Mouse (Mus musculus): ENCODE measurements around the gene Prkcb. TPM values are rescaled to one million over a fixed set of nuclear protein-coding genes. Genes with fewer than 3 reads are reported as not detected.
A peak's percentile ranks its signal among the peaks of the same experiment; 100 is the strongest.

The Prkcb gene
- polyA plus RNA-seq, 1 experiment from 2014 or later, result 111 TPM

DNA sequence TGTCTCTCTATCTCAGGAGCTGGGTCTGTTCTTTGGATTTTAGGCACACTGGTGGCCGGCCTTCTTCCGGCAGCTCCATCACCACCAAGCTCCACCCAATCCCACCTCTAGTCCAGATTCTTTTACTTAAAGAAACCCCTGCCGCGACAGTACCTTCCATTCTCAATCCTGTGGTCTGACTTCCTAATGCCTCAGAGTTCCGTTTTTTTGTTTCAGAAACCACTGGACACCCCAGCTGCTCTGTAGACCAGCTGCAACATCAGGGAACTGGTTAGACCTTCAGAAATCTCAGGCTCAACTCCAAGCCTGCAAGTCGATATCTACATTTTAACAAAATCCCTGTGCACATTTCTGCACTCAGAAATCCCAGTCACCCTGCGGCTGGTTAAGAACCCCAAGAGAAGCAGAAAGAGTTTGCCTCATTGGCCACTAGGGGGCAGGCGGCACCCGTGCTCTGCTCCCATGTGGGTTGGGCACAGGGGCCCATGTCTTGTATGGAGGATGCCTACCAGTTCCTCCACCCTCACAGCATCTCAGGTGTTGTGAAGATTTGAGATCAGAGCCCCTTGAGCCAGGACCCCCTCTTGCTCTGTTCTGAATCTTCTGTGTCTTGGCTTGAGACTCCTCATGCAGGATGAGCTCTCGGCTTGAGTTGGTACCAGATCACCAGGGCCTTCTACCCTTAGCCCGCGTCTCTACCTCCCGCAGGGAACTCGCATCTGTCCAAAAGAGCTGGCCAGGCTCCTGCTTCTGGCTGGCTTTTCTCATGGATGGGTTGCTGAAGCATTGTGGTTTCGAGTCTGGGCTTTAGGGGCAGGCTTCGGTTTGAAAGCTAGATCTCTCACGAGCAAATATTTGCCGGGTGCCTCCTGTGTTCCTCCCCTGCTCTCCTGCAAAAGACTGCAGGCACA is 182.1 kb downstream of the Prkcb start:
- H3K27me3 ChIP-seq (ENCODE audit: control insufficient read depth, insufficient read depth, low read length), result no peaks in the 10 kb centered on the region
- peaks cover 8% of the 10 kb centered on the region for H3K9me3 ChIP-seq (ENCODE audit: control insufficient read depth, low read length)
- no peak overlapping the region for H3K27ac ChIP-seq (replicated peaks; ENCODE audit: low read depth, low read length)
- H3K4me1 ChIP-seq (ENCODE audit: control insufficient read depth, insufficient read depth, low read length), result no peaks in the 10 kb centered on the region
- H3K4me2 ChIP-seq (ENCODE audit: low read length), result no peak overlapping the region
- no peaks in the 10 kb centered on the region for H3K36me3 ChIP-seq (ENCODE audit: control insufficient read depth, insufficient read depth, low read length)
- DNase-seq (peak; percentile 89), ATAC-seq (ENCODE audit: low FRiP score, low TSS enrichment) (no peak; the same call in 1 of the 2 replicates)
- H3K9ac ChIP-seq (replicated peaks; ENCODE audit: low read length), result no peak overlapping the region
- WGBS, result 51% methylated on average over 18 of the region's 18 CpGs
- H3K4me3 ChIP-seq (replicated peaks; ENCODE audit: low read depth, low read length), result no peak overlapping the region

- ATAC-seq (ENCODE audit: low FRiP score, low TSS enrichment) (no peak), DNase-seq (no peak)
- Histone ChIP-seq H3K36me3 (ENCODE audit: control insufficient read depth, insufficient read depth, low read length) (no peaks in the 10 kb centered on the region), H3K4me2 (ENCODE audit: low read length) (no peak overlapping the region), H3K27ac (replicated peaks; ENCODE audit: low read depth, low read length) (no peak overlapping the region), H3K27me3 (ENCODE audit: control insufficient read depth, insufficient read depth, low read length) (no peaks in the 10 kb centered on the region), H3K4me1 (ENCODE audit: control insufficient read depth, insufficient read depth, low read length) (peaks cover 8% of the 10 kb centered on the region), H3K4me3 (replicated peaks; ENCODE audit: low read depth, low read length) (no peak overlapping the region), H3K9me3 (ENCODE audit: control insufficient read depth, low read length) (peaks cover 8% of the 10 kb centered on the region), H3K9ac (replicated peaks; ENCODE audit: low read length) (no peak overlapping the region)
- 77% methylated on average over 5 of the region's 5 CpGs for WGBS
Observed at GRCm38 (mm10) chr7:122472223-122472622, 183.7 kb downstream of the Prkcb start.

GRCm38 (mm10) chr7:122475038-122475437 is 186.5 kb downstream of the Prkcb start:
- Histone ChIP-seq H3K9ac (replicated peaks; ENCODE audit: low read length) (no peak overlapping the region), H3K36me3 (ENCODE audit: control insufficient read depth, insufficient read depth, low read length) (no peaks in the 10 kb centered on the region), H3K4me1 (ENCODE audit: control insufficient read depth, insufficient read depth, low read length) (peaks cover 26% of the 10 kb centered on the region), H3K9me3 (ENCODE audit: control insufficient read depth, low read length) (peaks cover 8% of the 10 kb centered on the region), H3K27ac (replicated peaks; ENCODE audit: low read depth, low read length) (no peak overlapping the region), H3K27me3 (ENCODE audit: control insufficient read depth, insufficient read depth, low read length) (no peaks in the 10 kb centered on the region), H3K4me3 (replicated peaks; ENCODE audit: low read depth, low read length) (no peak overlapping the region), H3K4me2 (ENCODE audit: low read length) (no peak overlapping the region)
- no peak for DNase-seq
- ATAC-seq (ENCODE audit: low FRiP score, low TSS enrichment), result no peak

- 74% methylated on average over 6 of the region's 6 CpGs for WGBS
- Histone ChIP-seq H3K4me1 (ENCODE audit: control insufficient read depth, insufficient read depth, low read length) (peaks cover 26% of the 10 kb centered on the region), H3K27ac (replicated peaks; ENCODE audit: low read depth, low read length) (peak overlapping the region; percentile 87), H3K27me3 (ENCODE audit: control insufficient read depth, insufficient read depth, low read length) (no peaks in the 10 kb centered on the region), H3K4me2 (ENCODE audit: low read length) (no peak overlapping the region), H3K4me3 (replicated peaks; ENCODE audit: low read depth, low read length) (no peak overlapping the region), H3K9ac (replicated peaks; ENCODE audit: low read length) (no peak overlapping the region), H3K9me3 (ENCODE audit: control insufficient read depth, low read length) (peaks cover 8% of the 10 kb centered on the region), H3K36me3 (ENCODE audit: control insufficient read depth, insufficient read depth, low read length) (no peaks in the 10 kb centered on the region)
- ATAC-seq (ENCODE audit: low FRiP score, low TSS enrichment), result no peak
- no peak for DNase-seq
Observed at GRCm38 (mm10) chr7:122476697-122477096, 188.1 kb downstream of the Prkcb start.

GRCm38 (mm10) chr7:122477118-122477517 is 188.6 kb downstream of the Prkcb start:
- Histone ChIP-seq H3K4me3 (replicated peaks; ENCODE audit: low read depth, low read length) (no peak overlapping the region), H3K36me3 (ENCODE audit: control insufficient read depth, insufficient read depth, low read length) (no peaks in the 10 kb centered on the region), H3K27ac (replicated peaks; ENCODE audit: low read depth, low read length) (peak overlapping the region; percentile 87), H3K9ac (replicated peaks; ENCODE audit: low read length) (no peak overlapping the region; the same call in 1 of the 2 replicates), H3K27me3 (ENCODE audit: control insufficient read depth, insufficient read depth, low read length) (no peaks in the 10 kb centered on the region), H3K9me3 (ENCODE audit: control insufficient read depth, low read length) (peaks cover 8% of the 10 kb centered on the region), H3K4me1 (ENCODE audit: control insufficient read depth, insufficient read depth, low read length) (peaks cover 26% of the 10 kb centered on the region), H3K4me2 (ENCODE audit: low read length) (peak overlapping the region; percentile 39)
- DNase-seq (peak; percentile 57), ATAC-seq (ENCODE audit: low FRiP score, low TSS enrichment) (0 out of 2 replicates have a peak, but pooled peaks have one; percentile 32)
- WGBS, result 34% methylated on average over 7 of the region's 7 CpGs

DNA sequence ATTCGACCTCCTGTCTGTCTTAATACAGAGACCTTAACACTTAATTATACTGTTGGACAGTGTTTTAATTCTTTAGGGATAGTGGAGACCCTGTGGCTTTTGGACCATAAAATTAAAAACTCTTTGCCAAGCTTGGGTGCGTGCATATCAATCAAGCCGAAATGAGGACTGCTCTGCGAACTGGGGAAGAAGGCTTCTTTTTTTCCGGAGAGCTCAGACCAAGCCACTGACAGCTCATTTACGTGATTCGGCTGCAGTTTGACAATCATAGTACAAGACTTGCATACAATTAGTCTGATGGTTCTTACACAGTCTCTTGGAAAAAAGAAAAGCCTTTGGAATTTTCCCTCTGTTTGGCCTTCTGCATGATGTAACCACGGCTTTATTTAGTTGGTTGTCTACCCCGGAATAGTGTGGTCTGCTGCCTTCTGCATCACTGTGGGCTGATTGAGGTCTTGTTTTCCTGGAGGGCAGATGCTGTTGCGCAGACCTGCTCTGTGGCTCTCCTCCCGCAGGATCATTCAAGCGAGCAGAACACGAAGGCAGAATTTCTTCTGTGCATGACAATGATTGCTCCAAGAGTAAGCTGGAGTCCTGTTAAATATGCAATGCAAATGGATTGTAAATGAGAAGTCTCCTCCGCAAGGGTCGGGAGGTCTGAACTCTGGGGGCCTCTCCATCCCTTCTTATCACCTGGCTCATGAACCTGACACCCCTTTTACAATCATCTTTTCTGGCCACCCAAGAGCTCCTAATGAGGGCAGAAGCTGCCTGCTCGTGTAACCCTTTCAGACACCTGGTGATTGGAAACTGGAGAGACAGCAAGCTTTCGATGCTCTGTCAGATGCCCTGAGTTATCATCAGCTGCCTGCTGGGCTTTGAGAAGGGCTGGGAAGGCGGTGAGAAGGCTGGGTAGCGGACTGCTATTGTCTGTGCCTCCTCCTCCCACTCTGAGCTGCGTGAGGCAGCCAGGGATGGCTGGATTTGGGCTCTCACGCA is 189.3 kb downstream of the Prkcb start:
- H3K4me3 ChIP-seq (replicated peaks; ENCODE audit: low read depth, low read length), result no peak overlapping the region
- 3% methylated on average over 21 of the region's 21 CpGs for WGBS
- H3K9ac ChIP-seq (replicated peaks; ENCODE audit: low read length), result peak overlapping the region; percentile 34; the same call in 1 of the 2 replicates

DNA sequence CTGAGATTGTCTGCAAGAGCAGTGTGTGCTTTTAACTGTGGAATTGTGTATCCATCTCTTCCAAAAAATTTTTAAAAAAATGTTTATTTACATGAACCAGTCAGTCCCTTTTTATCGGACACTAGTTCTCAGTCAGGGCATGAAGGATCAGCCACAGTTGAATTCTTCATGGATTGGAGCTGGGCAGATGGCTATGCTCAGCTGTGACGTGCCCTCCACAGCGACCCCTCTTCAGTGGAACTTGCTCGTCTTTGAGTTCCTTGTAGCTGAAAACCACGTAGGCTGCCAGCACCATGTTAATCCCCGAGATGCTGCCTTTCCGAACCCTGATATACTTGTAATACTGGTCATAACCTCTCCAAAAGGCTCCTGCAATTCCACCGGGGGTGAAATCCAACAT is 195.4 kb downstream of the Prkcb start:
- H3K4me3 ChIP-seq (replicated peaks; ENCODE audit: low read depth, low read length), result no peak overlapping the region
- H3K9me3 ChIP-seq (ENCODE audit: control insufficient read depth, low read length), result no peaks in the 10 kb centered on the region
- no peaks in the 10 kb centered on the region for H3K36me3 ChIP-seq (ENCODE audit: control insufficient read depth, insufficient read depth, low read length)
- no peak for DNase-seq
- ATAC-seq (ENCODE audit: low FRiP score, low TSS enrichment), result no peak
- no peaks in the 10 kb centered on the region for H3K27me3 ChIP-seq (ENCODE audit: control insufficient read depth, insufficient read depth, low read length)
- no peak overlapping the region for H3K4me2 ChIP-seq (ENCODE audit: low read length)
- H3K27ac ChIP-seq (replicated peaks; ENCODE audit: low read depth, low read length), result no peak overlapping the region
- 61% methylated on average over 8 of the region's 8 CpGs for WGBS
- no peak overlapping the region for H3K9ac ChIP-seq (replicated peaks; ENCODE audit: low read length)
- peaks cover 10% of the 10 kb centered on the region for H3K4me1 ChIP-seq (ENCODE audit: control insufficient read depth, insufficient read depth, low read length)

More for the DNA sequence above, 189.3 kb downstream of the Prkcb start:
- ATAC-seq (ENCODE audit: low FRiP score, low TSS enrichment) (peak; percentile 65; the same call in 1 of the 2 replicates), DNase-seq (peak; percentile 72)
- Histone ChIP-seq H3K27me3 (ENCODE audit: control insufficient read depth, insufficient read depth, low read length) (no peaks in the 10 kb centered on the region), H3K27ac (replicated peaks; ENCODE audit: low read depth, low read length) (peak overlapping the region; percentile 87), H3K4me2 (ENCODE audit: low read length) (peak overlapping the region; percentile 39), H3K36me3 (ENCODE audit: control insufficient read depth, insufficient read depth, low read length) (no peaks in the 10 kb centered on the region), H3K9me3 (ENCODE audit: control insufficient read depth, low read length) (peaks cover 8% of the 10 kb centered on the region), H3K4me1 (ENCODE audit: control insufficient read depth, insufficient read depth, low read length) (peaks cover 26% of the 10 kb centered on the region)

DNA sequence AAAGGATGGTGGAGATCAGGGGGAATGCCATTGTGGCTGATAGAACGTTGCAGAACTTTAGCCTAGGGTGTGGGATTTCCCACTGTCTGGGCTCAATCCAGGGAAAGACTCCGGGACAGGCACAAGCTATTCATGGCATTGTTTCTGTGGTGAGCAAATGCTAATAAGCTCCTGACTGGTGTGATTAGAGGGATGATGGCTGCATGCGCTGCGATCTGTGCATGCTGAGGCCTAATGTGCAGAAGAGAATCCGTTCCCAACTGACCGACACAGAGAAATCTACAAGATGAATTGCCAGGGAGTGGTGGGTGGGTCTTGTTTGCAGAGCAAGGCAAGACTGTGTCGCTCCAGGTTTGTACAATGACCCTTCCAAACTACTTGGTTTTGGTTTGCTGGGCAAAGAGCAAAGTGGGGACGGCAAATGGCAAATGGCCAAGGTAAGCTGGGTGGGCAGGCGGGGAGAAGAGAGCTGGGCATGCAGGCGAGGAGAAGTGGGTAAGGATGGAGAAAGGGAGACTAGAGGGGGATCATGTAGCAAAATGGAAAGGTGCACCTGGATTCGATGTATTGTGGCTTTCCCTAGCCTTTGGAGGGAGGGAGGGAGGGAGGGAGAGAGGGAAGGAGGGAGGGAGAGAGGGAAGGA is 199.5 kb downstream of the Prkcb start:
- Histone ChIP-seq H3K4me3 (replicated peaks; ENCODE audit: low read depth, low read length) (no peak overlapping the region), H3K9me3 (ENCODE audit: control insufficient read depth, low read length) (no peaks in the 10 kb centered on the region), H3K9ac (replicated peaks; ENCODE audit: low read length) (no peak overlapping the region), H3K36me3 (ENCODE audit: control insufficient read depth, insufficient read depth, low read length) (no peaks in the 10 kb centered on the region), H3K4me1 (ENCODE audit: control insufficient read depth, insufficient read depth, low read length) (peaks cover 15% of the 10 kb centered on the region), H3K27me3 (ENCODE audit: control insufficient read depth, insufficient read depth, low read length) (no peaks in the 10 kb centered on the region), H3K4me2 (ENCODE audit: low read length) (no peak overlapping the region), H3K27ac (replicated peaks; ENCODE audit: low read depth, low read length) (0 out of 2 replicates have a peak overlapping the region, but pooled peaks have one; percentile 37)
- peak; percentile 33 for DNase-seq
- WGBS, result 32% methylated on average over 11 of the region's 11 CpGs
- ATAC-seq (ENCODE audit: low FRiP score, low TSS enrichment), result no peak
